Mouse (Mus musculus): ENCODE data around the gene Cdc37l1. TPM values are rescaled to one million over a fixed set of nuclear protein-coding genes. Genes with fewer than 3 reads are reported as not detected.

The Cdc37l1 gene
- polyA plus RNA-seq, 2 experiments from 2014 or later, result 26.7 to 38.7 TPM

DNA sequence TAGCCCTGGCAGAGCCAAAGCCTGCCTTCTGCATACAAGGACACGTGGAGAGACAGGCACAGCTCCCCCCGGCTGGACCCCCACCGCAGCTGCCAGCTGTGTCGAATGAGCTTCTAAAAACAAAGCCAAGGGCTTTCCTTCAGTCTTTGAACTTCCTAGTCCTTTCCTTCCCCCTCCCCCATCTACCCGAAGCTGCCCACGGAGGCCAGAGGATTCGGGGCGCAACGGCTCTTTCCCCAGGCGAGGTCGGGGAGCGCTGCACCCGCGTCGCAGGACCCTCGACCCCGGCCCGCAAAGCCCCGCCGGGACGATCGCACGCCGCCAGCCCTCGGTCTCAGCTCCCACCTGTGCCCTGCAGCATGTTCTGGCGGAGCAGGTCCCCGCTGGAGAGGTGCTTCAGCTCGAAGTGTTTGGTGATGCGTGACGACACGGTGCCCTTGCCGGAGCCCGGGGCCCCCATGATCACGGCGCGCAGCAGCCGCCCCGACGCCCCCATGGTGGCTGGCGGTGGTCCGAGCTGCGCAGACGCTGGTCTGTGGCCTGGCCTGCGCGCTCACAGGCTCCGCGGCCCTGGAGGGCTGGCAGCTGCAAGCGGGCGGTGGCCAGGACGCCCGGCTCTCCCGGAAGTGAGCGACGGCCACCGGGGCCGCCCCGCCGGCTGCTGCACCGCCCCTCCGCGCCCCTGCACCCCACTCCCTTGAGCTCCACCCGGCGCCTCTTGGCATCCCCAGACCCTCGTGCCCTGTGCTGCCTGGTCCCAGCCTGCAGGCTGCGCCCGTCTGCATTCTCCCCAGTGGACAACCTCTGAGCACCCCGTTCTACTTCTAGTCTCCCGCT lies 57.4 kb downstream of the Cdc37l1 start, which contains the start of gene Ak3:
Gene Ak3 (minus strand): TSS at position 628 of the 837 bp plus-strand sequence.
- ATAC-seq, result peak; percentile 75

DNA sequence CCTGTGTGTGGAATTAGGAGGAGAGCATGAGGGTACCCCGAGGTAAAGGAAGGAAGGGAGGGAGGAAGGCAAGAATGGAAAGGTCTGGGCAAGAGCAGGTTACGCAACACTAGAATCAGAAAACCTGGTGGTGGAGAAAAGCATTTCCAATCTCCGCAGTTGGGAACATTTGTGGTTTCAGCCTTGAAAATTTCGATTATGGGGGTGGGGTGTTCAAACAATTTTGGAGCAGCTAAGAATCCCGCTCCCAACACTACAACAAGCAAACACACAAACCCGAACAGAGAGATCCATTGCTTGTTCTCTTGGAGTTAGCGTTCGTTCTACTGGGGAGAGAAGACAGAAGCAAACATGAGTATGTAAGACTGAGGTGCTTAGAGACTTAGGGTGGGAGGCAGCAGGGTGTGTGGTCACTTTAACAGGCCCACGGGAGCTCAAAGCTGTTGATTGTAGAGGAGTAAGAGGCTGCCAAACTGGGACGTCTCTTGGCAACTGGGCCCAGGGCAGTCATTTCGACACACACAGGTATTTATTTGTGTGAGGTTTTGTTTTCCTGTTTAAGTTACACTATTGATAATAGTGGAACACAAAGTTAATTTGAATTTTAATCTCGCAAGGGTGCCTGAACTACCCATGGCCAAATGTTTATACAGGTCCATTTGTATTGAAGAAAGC lies 59.4 kb downstream of the Cdc37l1 start:
- ATAC-seq, result no peak

DNA sequence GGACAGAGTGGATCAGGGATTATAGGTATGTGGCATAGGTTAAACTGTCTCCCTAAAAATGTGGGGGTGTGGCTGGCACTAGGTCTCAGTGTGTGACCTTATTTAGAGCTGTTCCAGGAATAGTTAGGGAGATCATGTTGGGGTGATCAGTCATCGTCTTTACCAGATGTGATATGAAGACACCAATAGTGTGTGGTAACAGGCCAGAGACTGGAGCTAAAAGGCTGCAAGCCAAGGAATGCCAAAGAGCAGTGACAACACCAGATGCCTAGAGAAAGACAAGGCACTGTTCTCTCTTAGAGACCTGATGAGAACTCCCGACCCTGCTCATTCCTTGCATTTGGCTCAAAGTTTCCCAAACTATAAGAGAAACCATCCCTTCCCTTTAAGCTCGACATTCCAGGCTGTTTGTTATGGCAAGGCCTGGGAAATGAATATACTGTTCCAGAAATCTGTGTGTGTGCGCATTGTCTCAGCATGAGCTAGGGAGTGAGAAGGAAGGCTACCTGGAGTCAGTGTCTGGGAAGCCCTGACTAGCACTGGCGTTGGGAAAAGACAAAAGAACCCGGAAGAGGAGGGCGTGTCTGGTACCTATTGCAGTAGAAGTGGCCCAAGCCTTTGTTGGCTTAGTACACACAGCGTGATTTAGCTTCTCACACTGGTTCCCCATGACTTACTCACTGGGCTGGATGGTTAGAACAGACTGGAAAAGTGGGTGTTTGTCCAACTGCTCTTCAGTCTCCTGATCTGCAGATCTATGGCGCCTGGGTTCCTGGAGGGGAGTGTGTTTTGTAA lies 60.2 kb downstream of the Cdc37l1 start:
- no peak for ATAC-seq

- no peak for ATAC-seq
These were observed 62.6 kb downstream of the Cdc37l1 start for GRCm38 (mm10) chr19:29052786-29053185.

DNA sequence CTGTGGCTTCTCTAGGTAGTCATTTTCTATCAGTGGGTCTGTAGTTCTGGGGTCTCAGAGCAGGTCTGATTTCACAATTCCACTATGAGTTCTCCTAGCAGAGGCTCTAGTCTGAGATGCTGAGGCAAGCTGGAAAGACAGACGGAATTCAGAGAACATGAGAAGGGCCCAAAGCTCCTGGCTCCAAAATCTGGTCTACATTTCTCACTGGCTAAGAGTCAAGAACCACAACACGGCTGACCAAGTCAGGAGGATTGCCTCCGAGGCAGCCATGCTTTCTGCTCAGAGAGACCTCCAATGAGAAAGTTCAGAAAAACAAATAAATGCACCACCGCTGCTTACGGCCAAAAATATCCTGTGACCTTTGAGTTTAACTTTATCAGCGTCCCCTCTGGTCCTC lies 64.4 kb downstream of the Cdc37l1 start:
- ATAC-seq, result no peak

DNA sequence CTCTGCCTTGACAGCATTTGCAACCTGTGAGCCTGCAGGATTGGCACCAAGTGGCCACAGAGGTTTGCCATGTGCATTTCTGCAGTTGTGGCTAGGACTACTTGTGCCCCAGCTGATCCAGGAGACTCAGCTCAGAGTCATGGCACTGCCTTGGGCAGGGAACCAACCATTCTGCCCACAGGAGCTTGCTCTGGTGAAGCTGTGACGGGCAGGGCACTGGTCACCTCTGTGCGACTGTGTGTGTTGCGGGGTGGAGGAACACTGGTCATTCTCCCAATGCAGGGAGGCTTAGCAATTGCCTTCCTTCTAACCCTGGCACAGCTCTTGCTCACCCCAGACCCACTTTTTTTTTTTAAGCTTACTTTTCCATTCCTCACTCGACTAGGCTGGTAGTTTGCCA lies 65.3 kb downstream of the Cdc37l1 start:
- ATAC-seq, result no peak

DNA sequence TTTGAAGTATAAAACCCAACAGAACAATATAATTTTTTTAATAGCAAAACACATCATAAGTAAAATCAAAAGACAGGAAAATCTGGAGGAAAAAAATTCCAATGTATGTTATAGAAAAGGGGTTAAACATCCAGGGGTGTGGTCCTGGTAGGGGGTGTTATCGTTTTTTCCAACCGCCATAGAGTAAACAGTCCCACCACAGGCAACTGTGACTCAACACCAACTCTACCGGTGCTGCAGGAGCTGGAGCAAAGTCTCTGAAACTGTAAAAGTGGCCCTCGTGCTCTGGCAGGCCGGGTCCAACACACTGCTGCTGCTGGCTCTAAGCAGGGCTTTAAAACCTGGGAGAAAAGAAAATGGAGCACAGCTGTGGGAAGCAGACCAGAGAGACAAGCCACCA lies 68.6 kb downstream of the Cdc37l1 start:
- ATAC-seq, result no peak

GRCm38 (mm10) chr19:29059688-29060087 lies 69.5 kb downstream of the Cdc37l1 start:
- ATAC-seq, result no peak

GRCm38 (mm10) chr19:29060299-29060698 lies 70.1 kb downstream of the Cdc37l1 start:
- ATAC-seq, result no peak

GRCm38 (mm10) chr19:29063009-29063408 lies 72.9 kb downstream of the Cdc37l1 start:
- no peak for ATAC-seq

GRCm38 (mm10) chr19:29063577-29064363 lies 73.6 kb downstream of the Cdc37l1 start:
- peak; percentile 82 for ATAC-seq

- no peak for ATAC-seq
These were observed 74.4 kb downstream of the Cdc37l1 start for GRCm38 (mm10) chr19:29064451-29065102.

DNA sequence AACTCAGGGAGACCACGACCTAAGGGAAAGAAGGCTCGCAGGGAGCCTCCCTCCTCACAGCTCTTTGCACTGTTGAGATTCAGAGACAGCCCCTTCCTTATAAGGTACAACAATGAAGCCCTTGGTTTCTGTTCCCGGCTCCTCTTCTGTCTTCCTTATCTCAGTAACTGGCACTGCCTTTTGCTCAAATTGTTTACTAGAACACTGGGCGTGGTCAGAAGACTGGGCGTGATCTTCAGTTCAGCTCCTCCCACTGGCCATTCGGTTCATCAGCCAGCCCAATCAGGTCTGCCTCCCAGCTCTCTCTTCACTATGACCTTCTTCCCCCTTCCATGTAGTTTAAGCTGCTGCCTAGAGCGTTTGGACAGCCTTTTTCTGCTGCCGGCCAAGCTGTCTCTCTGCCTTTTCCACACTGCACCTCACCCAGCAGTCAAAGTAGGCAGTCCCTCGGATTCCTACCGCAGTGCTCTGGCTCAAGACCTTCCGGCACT lies 76.9 kb downstream of the Cdc37l1 start:
- ATAC-seq, result peak; percentile 63

DNA sequence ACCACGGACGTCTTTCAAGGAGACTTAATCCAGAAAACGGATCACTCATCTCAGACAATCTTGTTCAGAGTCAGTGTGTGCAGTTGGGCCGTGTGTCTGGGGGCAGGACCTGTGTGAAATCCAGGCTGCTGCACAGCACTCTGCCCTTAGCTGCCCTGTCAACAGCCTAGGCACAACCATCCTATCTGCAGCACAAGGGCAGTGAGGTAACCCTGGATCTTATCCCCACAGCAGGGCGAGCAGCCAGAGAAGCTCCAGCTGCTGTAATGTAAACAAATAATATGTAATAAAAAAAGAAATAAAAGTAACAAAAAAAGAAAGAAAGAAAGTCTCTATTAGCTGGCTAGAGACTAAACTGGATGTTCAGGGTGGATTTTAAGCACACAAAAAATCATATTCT lies 79.0 kb downstream of the Cdc37l1 start:
- no peak for ATAC-seq

DNA sequence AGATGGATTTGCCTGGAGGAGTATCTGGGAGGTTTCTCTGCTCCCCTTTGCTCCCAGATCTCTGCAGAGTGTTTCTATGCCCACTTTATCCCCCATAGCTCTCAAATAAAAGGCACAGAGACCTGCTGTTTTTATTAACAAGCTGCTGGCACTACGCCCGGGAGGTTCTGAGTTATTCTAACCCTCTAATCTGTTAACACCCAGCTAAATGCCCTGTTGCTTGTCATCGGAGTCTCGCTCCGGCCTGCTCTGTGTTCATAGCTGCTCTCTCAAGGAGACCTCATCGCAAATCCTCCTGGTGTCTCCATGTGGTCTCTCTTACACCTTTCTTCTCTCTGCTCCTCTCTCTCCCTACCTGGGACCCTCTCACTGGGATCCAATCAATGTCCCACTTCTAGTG lies 84.7 kb downstream of the Cdc37l1 start:
- ATAC-seq, result no peak

Other genes with a start within 250 kb of the Cdc37l1 start
- gene Slc1a1, start 155.3 kb upstream of the Cdc37l1 start, polyA plus RNA-seq (2017; shearing (Covaris generic)), result not detected
- 1 to 10 TPM; 1.6 to 2.5 TPM for gene Plpp6, start 26.4 kb upstream of the Cdc37l1 start, polyA plus RNA-seq (2017; shearing (Covaris generic))
- under 1 TPM in 1 of 2 experiments, not detected in 1; 0.22 TPM for gene 4430402I18Rik, start 22.6 kb upstream of the Cdc37l1 start, polyA plus RNA-seq (2017; shearing (Covaris generic))
- gene Ak3, start 57.6 kb downstream of the Cdc37l1 start, polyA plus RNA-seq (2017; shearing (Covaris generic)), result 10 to 100 TPM; 21.3 to 23.5 TPM
- 10 to 100 TPM; 23.8 to 24.0 TPM for gene Rcl1, start 111.0 kb downstream of the Cdc37l1 start, polyA plus RNA-seq (2017; shearing (Covaris generic))

All from activated CD4-positive, CD25-positive, alpha-beta regulatory T cell, adult 4 months (primary cell).